Mouse (Mus musculus) skeletal muscle tissue, adult 2 months (tissue): ENCODE results near the gene Ipo9.

ENCODE experiments used
- DNase-seq: peaks from one replicate; pipeline ENCODE4 v3.0.0-alpha.2; 2012; ENCODE audit warnings: low read depth, low spot score

The Ipo9 gene

GRCm38 (mm10) chr1:135368245-135368644 is 62.1 kb downstream of the Ipo9 start:
- peak; percentile 88 for DNase-seq

GRCm38 (mm10) chr1:135367595-135367994 is 62.7 kb downstream of the Ipo9 start:
- no peak for DNase-seq

GRCm38 (mm10) chr1:135367005-135367404 is 63.3 kb downstream of the Ipo9 start:
- DNase-seq = no peak

- DNase-seq = no peak
These were observed 63.9 kb downstream of the Ipo9 start for GRCm38 (mm10) chr1:135366380-135366779.

- no peak for DNase-seq
These were observed 66.9 kb downstream of the Ipo9 start for GRCm38 (mm10) chr1:135363446-135363845.

- no peak for DNase-seq
These were observed 68.2 kb downstream of the Ipo9 start for GRCm38 (mm10) chr1:135362115-135362514.

- no peak for DNase-seq
These were observed 68.8 kb downstream of the Ipo9 start for GRCm38 (mm10) chr1:135361491-135361890.

- no peak for DNase-seq
These were observed 71.2 kb downstream of the Ipo9 start for GRCm38 (mm10) chr1:135359071-135359470.

- DNase-seq = peak; percentile 82
These were observed 78.3 kb downstream of the Ipo9 start for GRCm38 (mm10) chr1:135351953-135352352.

- no peak for DNase-seq
These were observed 82.7 kb downstream of the Ipo9 start for GRCm38 (mm10) chr1:135347498-135348169.

GRCm38 (mm10) chr1:135346891-135347290 is 83.4 kb downstream of the Ipo9 start:
- DNase-seq = no peak

- no peak for DNase-seq
These were observed 86.3 kb downstream of the Ipo9 start for GRCm38 (mm10) chr1:135344026-135344425.

GRCm38 (mm10) chr1:135341947-135342346 is 88.4 kb downstream of the Ipo9 start:
- DNase-seq = peak; percentile 38
